Mouse (Mus musculus): Measurements from ENCODE around the gene Lrba. TPM values are rescaled to one million over a fixed set of nuclear protein-coding genes. Genes with fewer than 3 reads are reported as not detected.

Gene Lrba
- polyA plus RNA-seq, 1 experiment from 2014 or later: 6.7 TPM

- H3K4me3 ChIP-seq (ENCODE audit: inconsistent target): no peak within 1 kb of the TSS
These were observed 323.9 kb downstream of the Lrba start, which contains the start of gene Mab21l2 for GRCm38 (mm10) chr3:86548091-86549015. Gene Mab21l2 (minus strand): TSS chr3:86548629.

DNA sequence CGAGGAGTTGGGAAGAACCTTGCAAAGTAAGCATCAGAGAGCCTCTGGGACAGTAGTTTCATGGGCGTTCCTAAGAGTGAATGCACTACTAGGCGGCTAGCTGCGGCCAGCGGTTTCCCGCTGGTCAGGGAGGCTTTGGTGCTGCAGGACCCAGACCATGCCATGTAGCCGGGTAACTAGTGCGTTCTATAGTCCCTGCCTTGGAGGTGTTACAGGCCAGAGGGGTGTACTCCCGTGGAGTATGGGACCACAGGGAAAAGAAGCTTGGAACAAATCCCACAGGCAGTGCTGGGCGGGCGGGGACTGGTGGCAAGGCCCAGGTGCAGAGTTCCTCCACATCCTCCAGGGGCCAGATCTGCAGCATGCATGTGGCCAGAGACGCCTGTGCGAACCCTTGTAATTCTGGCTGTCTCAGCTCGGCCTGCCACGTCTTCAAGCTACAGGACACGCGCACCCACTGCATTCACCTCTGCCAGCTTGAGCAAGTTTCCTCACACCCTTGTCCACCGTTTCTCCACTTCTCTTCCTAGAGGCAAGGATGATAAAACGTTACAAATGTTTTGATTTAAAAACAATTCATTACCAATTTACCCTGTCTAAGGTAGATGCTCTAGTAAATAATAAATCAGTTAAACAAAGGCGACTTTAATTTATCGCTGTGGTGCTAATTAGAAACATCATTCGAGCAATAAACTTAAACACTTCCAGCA is 326.0 kb downstream of the Lrba start:
- Histone ChIP-seq H3K36me3 (ENCODE audit: inconsistent target) (no peaks in the 10 kb centered on the region), H3K79me2 (ENCODE audit: inconsistent target) (no peaks in the 10 kb centered on the region), H3K27ac (no peak overlapping the region), H3K4me3 (ENCODE audit: inconsistent target) (no peak overlapping the region)
- WGBS (ENCODE audit: missing documents): 81% methylated on average over 22 of the region's 22 CpGs

More at GRCm38 (mm10) chr3:86548091-86549015, 323.9 kb downstream of the Lrba start, which contains the start of gene Mab21l2:
- no peak within 1 kb of the TSS for H3K27ac ChIP-seq
- no peaks in the 10 kb centered on the region for H3K79me2 ChIP-seq (ENCODE audit: inconsistent target)
- 25% methylated on average over 25 of the region's 25 CpGs for WGBS (ENCODE audit: missing documents)
- no peaks in the 10 kb centered on the region for H3K36me3 ChIP-seq (ENCODE audit: inconsistent target)

DNA sequence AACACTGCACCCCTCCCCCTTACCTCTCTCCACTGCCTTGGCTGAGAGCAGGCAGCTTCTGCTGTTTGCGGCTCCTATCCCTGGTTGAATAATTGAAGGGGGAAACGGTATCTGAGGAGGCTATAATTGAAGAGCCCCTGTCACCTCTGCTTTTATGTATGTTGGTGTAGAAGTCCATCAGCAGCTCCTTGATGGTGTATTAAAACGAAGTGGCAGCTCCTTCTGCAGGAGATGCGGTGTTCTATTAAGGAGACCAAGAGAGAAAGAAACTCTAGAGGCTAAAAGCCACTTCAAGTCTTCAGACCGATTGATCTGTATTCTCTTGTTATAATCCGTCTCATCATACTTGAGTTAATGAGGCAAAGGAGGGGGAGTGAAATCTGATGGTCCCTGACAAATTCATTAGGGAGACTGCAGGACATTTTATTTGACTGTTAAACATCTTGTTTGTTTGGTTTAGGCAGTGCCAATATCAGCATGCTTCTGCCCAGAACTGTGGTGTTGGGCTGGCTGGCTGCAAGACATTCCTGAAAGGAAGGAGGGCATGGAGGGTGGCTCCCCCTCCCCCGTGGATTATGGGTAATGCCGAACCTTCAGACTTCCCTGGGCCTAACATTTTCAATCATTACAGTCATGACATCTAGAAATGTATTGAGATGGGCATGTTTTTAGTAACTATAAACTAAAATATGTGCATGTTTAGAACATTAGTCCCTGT is 326.7 kb downstream of the Lrba start:
- H3K36me3 ChIP-seq (ENCODE audit: inconsistent target): no peaks in the 10 kb centered on the region
- 94% methylated on average over 8 of the region's 8 CpGs for WGBS (ENCODE audit: missing documents)
- no peak overlapping the region for H3K4me3 ChIP-seq (ENCODE audit: inconsistent target)
- no peaks in the 10 kb centered on the region for H3K79me2 ChIP-seq (ENCODE audit: inconsistent target)
- no peak overlapping the region for H3K27ac ChIP-seq

DNA sequence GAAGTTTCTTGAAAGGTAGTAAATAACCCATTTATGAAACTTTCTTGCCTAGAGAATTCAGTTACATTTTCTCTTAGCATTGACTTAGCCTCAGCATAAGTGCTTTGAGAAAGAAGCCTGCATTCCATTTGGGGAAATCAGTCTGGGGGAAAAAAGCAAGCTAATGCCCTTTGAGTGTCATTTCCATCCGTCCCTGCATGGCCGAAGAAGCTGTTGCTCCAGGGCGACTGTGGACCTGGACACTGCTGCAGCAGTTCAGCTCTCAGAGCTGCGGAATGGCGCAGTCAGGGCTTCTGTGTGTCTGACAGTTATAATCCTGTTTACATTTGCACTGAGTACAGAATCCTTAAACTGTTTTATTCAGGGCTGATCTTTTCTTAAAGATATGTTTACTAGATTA is 327.7 kb downstream of the Lrba start:
- Histone ChIP-seq H3K27ac (no peak overlapping the region), H3K79me2 (ENCODE audit: inconsistent target) (no peaks in the 10 kb centered on the region), H3K36me3 (ENCODE audit: inconsistent target) (no peaks in the 10 kb centered on the region), H3K4me3 (ENCODE audit: inconsistent target) (no peak overlapping the region)
- 95% methylated on average over 5 of the region's 5 CpGs for WGBS (ENCODE audit: missing documents)

DNA sequence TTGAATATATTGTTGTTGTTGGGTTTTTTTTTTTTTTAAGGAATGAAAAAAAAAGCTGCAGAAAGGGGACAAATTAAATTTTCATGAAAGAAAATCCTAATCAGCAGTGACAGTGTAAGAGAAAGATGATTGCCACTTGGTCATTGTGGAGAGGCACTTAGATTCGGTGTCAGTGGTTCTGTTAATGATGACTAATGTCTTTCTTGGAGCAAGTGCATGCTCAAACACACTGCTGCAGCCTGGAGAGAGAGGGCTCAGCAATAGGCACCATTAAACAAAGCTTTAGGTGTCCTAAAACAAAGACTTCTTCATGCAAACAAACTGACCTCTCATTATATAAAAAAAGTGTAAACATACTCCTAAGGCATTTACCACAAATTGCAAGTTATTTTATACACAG is 334.5 kb downstream of the Lrba start:
- Histone ChIP-seq H3K79me2 (ENCODE audit: inconsistent target) (no peaks in the 10 kb centered on the region), H3K36me3 (ENCODE audit: inconsistent target) (no peaks in the 10 kb centered on the region), H3K4me3 (ENCODE audit: inconsistent target) (no peak overlapping the region), H3K27ac (no peak overlapping the region)
- 70% methylated on average over 1 of the region's 1 CpGs for WGBS (ENCODE audit: missing documents)

DNA sequence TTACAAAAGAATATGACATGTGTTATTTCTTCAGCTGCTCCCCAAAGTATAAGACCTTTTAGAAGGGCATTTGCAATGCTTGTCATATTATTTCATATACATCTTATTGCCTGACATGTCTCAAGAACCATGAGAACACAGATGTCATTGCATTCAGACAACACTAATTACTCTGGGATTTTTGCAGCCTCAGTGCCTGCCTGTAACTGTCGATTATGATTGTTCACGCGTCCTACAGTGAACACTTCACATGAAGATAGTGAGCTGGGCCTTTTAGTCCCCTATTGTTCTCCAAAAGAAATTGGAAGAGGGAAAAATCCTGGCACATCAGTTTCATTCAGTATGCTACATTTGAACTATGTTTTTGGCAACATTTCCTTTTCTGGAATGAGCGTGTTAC is 335.2 kb downstream of the Lrba start:
- 100% methylated on average over 4 of the region's 4 CpGs for WGBS (ENCODE audit: missing documents)
- H3K79me2 ChIP-seq (ENCODE audit: inconsistent target): no peaks in the 10 kb centered on the region
- H3K4me3 ChIP-seq (ENCODE audit: inconsistent target): no peak overlapping the region
- no peak overlapping the region for H3K27ac ChIP-seq
- H3K36me3 ChIP-seq (ENCODE audit: inconsistent target): no peaks in the 10 kb centered on the region

DNA sequence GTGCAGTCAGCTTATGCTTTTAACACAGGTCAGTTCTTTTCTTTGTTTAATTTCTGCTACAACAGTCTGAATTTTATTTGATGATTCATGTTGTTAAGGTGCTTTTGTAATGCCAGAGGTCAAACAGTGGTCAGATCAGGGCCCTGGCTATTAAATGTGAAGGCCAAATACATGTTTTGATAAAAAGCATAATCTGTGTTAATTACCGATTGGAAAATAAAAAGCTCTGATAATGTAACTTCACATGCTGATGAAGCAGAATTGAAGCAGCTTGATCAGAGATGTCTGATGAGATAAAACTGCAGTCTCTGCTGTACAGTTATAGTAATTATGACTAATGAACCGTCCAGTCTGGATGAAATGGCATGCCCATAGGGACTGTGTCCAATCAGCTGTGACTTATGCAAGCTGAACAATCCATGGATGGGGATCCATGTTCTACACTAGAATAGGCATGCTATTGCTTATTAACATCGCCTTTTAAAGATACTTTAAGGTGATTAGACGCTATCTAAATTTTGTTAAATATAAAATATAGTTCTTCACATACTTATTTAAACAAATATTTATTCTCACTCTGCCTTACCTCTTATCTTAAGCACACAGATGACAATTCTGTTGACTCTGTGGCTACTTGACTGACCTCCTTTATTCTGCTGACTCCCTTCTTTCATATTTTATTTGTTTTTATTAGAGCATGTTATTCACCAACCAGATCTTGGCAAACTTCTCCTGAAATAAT is 336.0 kb downstream of the Lrba start:
- H3K36me3 ChIP-seq (ENCODE audit: inconsistent target): no peaks in the 10 kb centered on the region
- H3K4me3 ChIP-seq (ENCODE audit: inconsistent target): no peak overlapping the region
- 96% methylated on average over 4 of the region's 4 CpGs for WGBS (ENCODE audit: missing documents)
- H3K79me2 ChIP-seq (ENCODE audit: inconsistent target): no peaks in the 10 kb centered on the region
- H3K27ac ChIP-seq: no peak overlapping the region

- H3K36me3 ChIP-seq (ENCODE audit: inconsistent target): no peaks in the 10 kb centered on the region
- H3K79me2 ChIP-seq (ENCODE audit: inconsistent target): no peaks in the 10 kb centered on the region
- WGBS (ENCODE audit: missing documents): 100% methylated on average over 1 of the region's 1 CpGs
- H3K4me3 ChIP-seq (ENCODE audit: inconsistent target): no peak overlapping the region
- H3K27ac ChIP-seq: no peak overlapping the region
These were observed 336.5 kb downstream of the Lrba start for GRCm38 (mm10) chr3:86561023-86561344.

DNA sequence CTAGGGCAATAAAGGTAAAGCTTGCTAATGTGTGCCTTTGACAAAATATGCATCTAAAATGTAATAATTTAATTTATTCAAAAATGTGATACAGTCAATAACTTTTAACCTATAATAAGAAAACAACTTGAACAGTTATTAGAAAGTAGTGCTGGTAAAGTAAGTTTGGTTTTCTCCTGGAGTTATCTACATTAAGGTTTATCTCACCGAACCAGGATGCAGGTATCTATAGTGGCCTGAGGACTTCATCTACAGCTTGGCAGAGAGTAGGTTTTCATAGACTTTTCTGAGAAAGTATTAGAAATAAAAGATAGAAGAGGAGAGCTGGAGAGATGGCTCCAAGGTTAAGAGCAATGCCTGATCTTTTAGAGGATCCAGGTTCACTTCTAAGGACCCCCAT is 336.9 kb downstream of the Lrba start:
- Histone ChIP-seq H3K27ac (no peak overlapping the region), H3K4me3 (ENCODE audit: inconsistent target) (no peak overlapping the region), H3K79me2 (ENCODE audit: inconsistent target) (no peaks in the 10 kb centered on the region), H3K36me3 (ENCODE audit: inconsistent target) (no peaks in the 10 kb centered on the region)
- WGBS (ENCODE audit: missing documents): 86% methylated on average over 1 of the region's 1 CpGs

DNA sequence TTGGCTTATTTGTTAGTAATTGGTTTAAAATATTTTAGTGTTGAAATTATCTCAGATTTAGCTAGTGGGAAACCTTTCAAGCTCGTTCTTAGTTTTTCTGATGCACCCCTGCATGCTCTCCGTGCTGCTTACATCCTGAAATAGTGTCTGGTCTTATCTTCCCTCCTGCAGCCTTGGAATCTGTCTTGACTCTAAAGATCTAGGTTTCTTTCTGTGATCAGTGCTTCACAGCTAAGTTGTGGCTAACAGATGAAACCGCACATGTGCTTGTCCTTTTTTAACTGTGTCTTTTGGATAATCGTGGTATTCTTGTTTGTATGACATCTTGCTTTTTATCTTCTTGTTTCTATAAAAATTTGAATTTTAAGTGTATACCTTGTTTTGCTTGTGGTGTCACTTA is 342.8 kb downstream of the Lrba start:
- no peaks in the 10 kb centered on the region for H3K79me2 ChIP-seq (ENCODE audit: inconsistent target)
- no peaks in the 10 kb centered on the region for H3K36me3 ChIP-seq (ENCODE audit: inconsistent target)
- no peak overlapping the region for H3K4me3 ChIP-seq (ENCODE audit: inconsistent target)
- H3K27ac ChIP-seq: no peak overlapping the region
- 90% methylated on average over 4 of the region's 4 CpGs for WGBS (ENCODE audit: missing documents)

GRCm38 (mm10) chr3:86571518-86571917 is 347.0 kb downstream of the Lrba start:
- no peaks in the 10 kb centered on the region for H3K79me2 ChIP-seq (ENCODE audit: inconsistent target)
- 79% methylated on average over 4 of the region's 4 CpGs for WGBS (ENCODE audit: missing documents)
- no peaks in the 10 kb centered on the region for H3K36me3 ChIP-seq (ENCODE audit: inconsistent target)
- H3K4me3 ChIP-seq (ENCODE audit: inconsistent target): no peak overlapping the region
- H3K27ac ChIP-seq: no peak overlapping the region

- no peaks in the 10 kb centered on the region for H3K36me3 ChIP-seq (ENCODE audit: inconsistent target)
- no peak overlapping the region for H3K4me3 ChIP-seq (ENCODE audit: inconsistent target)
- no peaks in the 10 kb centered on the region for H3K79me2 ChIP-seq (ENCODE audit: inconsistent target)
- 97% methylated on average over 2 of the region's 3 CpGs for WGBS (ENCODE audit: missing documents)
- no peak overlapping the region for H3K27ac ChIP-seq
These were observed 348.2 kb downstream of the Lrba start for GRCm38 (mm10) chr3:86572519-86573244.

DNA sequence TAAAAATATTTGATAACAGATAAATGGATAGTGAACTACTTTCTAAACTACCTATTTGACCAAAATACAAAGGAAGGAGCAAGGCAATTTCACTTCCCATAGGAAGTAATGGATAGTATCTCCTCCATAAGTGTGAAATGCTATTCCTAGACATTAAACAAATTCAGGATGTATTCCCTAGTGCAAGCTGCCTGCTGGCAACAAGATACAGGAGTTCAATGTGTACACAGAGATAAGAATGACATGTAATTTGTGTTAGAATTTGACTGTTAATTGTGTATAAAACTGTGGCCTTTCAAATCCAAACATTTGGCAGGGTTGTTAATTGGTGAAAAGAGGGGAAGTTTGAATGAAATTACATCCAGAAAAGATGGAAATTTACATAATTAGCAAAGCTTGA is 350.8 kb downstream of the Lrba start:
- no peaks in the 10 kb centered on the region for H3K79me2 ChIP-seq (ENCODE audit: inconsistent target)
- H3K27ac ChIP-seq: no peak overlapping the region
- H3K4me3 ChIP-seq (ENCODE audit: inconsistent target): no peak overlapping the region
- no peaks in the 10 kb centered on the region for H3K36me3 ChIP-seq (ENCODE audit: inconsistent target)

GRCm38 (mm10) chr3:86602284-86602683 is 377.8 kb downstream of the Lrba start:
- H3K79me2 ChIP-seq (ENCODE audit: inconsistent target): no peaks in the 10 kb centered on the region
- H3K27ac ChIP-seq: no peak overlapping the region
- no peaks in the 10 kb centered on the region for H3K36me3 ChIP-seq (ENCODE audit: inconsistent target)
- 100% methylated on average over 3 of the region's 3 CpGs for WGBS (ENCODE audit: missing documents)
- H3K4me3 ChIP-seq (ENCODE audit: inconsistent target): no peak overlapping the region

All from macrophage (primary cell).